Mouse (Mus musculus): ENCODE results near the gene Irf2bp2. TPM values are rescaled to one million over a fixed set of nuclear protein-coding genes. Genes with fewer than 3 reads are reported as not detected.

Irf2bp2 gene
- polyA plus RNA-seq, 1 experiment from 2014 or later, result 3.8 TPM

GRCm38 (mm10) chr8:126617665-126618064 lies 23.9 kb upstream of the Irf2bp2 start:
- no peak overlapping the region for H3K4me2 ChIP-seq
- no peak for ATAC-seq (ENCODE audit: insufficient read depth)
- peaks cover 47% of the 10 kb centered on the region for H3K4me1 ChIP-seq (replicated peaks)
- no peak overlapping the region for H3K9ac ChIP-seq
- no peaks in the 10 kb centered on the region for H3K27me3 ChIP-seq
- H3K4me3 ChIP-seq (replicated peaks), result no peak overlapping the region
- no peaks in the 10 kb centered on the region for H3K36me3 ChIP-seq (replicated peaks)
- H3K9me3 ChIP-seq (replicated peaks), result no peaks in the 10 kb centered on the region
- H3K27ac ChIP-seq (replicated peaks), result no peak overlapping the region
- WGBS (ENCODE audit: insufficient replicate concordance), result 77% methylated on average over 5 of the region's 5 CpGs

GRCm38 (mm10) chr8:126616736-126617135 lies 22.9 kb upstream of the Irf2bp2 start:
- ATAC-seq (ENCODE audit: insufficient read depth), result no peak
- Histone ChIP-seq H3K9ac (no peak overlapping the region), H3K36me3 (replicated peaks) (no peaks in the 10 kb centered on the region), H3K4me3 (replicated peaks) (no peak overlapping the region), H3K4me2 (no peak overlapping the region), H3K27ac (replicated peaks) (no peak overlapping the region), H3K27me3 (no peaks in the 10 kb centered on the region), H3K9me3 (replicated peaks) (no peaks in the 10 kb centered on the region), H3K4me1 (replicated peaks) (peaks cover 51% of the 10 kb centered on the region)
- 64% methylated on average over 5 of the region's 5 CpGs for WGBS (ENCODE audit: insufficient replicate concordance)

- Histone ChIP-seq H3K27me3 (no peaks in the 10 kb centered on the region), H3K4me2 (peak overlapping the region; percentile 41; the same call in 1 of the 2 replicates), H3K9ac (no peak overlapping the region), H3K4me3 (replicated peaks) (no peak overlapping the region), H3K4me1 (replicated peaks) (peaks cover 58% of the 10 kb centered on the region), H3K9me3 (replicated peaks) (no peaks in the 10 kb centered on the region), H3K27ac (replicated peaks) (peak overlapping the region; percentile 20; the same call in 1 of the 2 replicates), H3K36me3 (replicated peaks) (no peaks in the 10 kb centered on the region)
- ATAC-seq (ENCODE audit: insufficient read depth), result no peak
- 40% methylated on average over 9 of the region's 9 CpGs for WGBS (ENCODE audit: insufficient replicate concordance)
These were observed 22.0 kb upstream of the Irf2bp2 start for GRCm38 (mm10) chr8:126615765-126616164.

- 61% methylated on average over 5 of the region's 5 CpGs for WGBS (ENCODE audit: insufficient replicate concordance)
- H3K4me2 ChIP-seq, result no peak overlapping the region
- peak overlapping the region; percentile 82 for H3K27ac ChIP-seq (replicated peaks)
- H3K9me3 ChIP-seq (replicated peaks), result no peaks in the 10 kb centered on the region
- no peak for ATAC-seq (ENCODE audit: insufficient read depth)
- H3K27me3 ChIP-seq, result no peaks in the 10 kb centered on the region
- H3K4me1 ChIP-seq (replicated peaks), result peaks cover 62% of the 10 kb centered on the region
- H3K9ac ChIP-seq, result no peak overlapping the region; the same call in 1 of the 2 replicates
- no peak overlapping the region for H3K4me3 ChIP-seq (replicated peaks)
- H3K36me3 ChIP-seq (replicated peaks), result no peaks in the 10 kb centered on the region
These were observed 20.9 kb upstream of the Irf2bp2 start for GRCm38 (mm10) chr8:126614740-126615132.

- no peak overlapping the region for H3K4me3 ChIP-seq (replicated peaks)
- no peaks in the 10 kb centered on the region for H3K36me3 ChIP-seq (replicated peaks)
- no peaks in the 10 kb centered on the region for H3K9me3 ChIP-seq (replicated peaks)
- H3K27ac ChIP-seq (replicated peaks), result peak overlapping the region; percentile 82
- 51% methylated on average over 8 of the region's 8 CpGs for WGBS (ENCODE audit: insufficient replicate concordance)
- no peak overlapping the region for H3K9ac ChIP-seq
- peaks cover 56% of the 10 kb centered on the region for H3K4me1 ChIP-seq (replicated peaks)
- H3K27me3 ChIP-seq, result no peaks in the 10 kb centered on the region
- peak; percentile 76 for ATAC-seq (ENCODE audit: insufficient read depth)
- H3K4me2 ChIP-seq, result no peak overlapping the region
These were observed 20.4 kb upstream of the Irf2bp2 start for GRCm38 (mm10) chr8:126614062-126614739.

GRCm38 (mm10) chr8:126613143-126613542 lies 19.4 kb upstream of the Irf2bp2 start:
- H3K36me3 ChIP-seq (replicated peaks), result no peaks in the 10 kb centered on the region
- no peak overlapping the region for H3K4me2 ChIP-seq
- peak overlapping the region; percentile 55 for H3K27ac ChIP-seq (replicated peaks)
- no peak for ATAC-seq (ENCODE audit: insufficient read depth)
- H3K9ac ChIP-seq, result no peak overlapping the region
- no peak overlapping the region for H3K4me3 ChIP-seq (replicated peaks)
- 61% methylated on average over 5 of the region's 5 CpGs for WGBS (ENCODE audit: insufficient replicate concordance)
- no peaks in the 10 kb centered on the region for H3K27me3 ChIP-seq
- H3K9me3 ChIP-seq (replicated peaks), result no peaks in the 10 kb centered on the region
- H3K4me1 ChIP-seq (replicated peaks), result peaks cover 58% of the 10 kb centered on the region

GRCm38 (mm10) chr8:126612739-126613138 lies 19.0 kb upstream of the Irf2bp2 start:
- WGBS (ENCODE audit: insufficient replicate concordance), result 79% methylated on average over 3 of the region's 3 CpGs
- no peak overlapping the region for H3K27ac ChIP-seq (replicated peaks)
- no peak overlapping the region for H3K4me2 ChIP-seq
- ATAC-seq (ENCODE audit: insufficient read depth), result no peak
- H3K4me3 ChIP-seq (replicated peaks), result no peak overlapping the region
- no peak overlapping the region for H3K9ac ChIP-seq
- no peaks in the 10 kb centered on the region for H3K9me3 ChIP-seq (replicated peaks)
- no peaks in the 10 kb centered on the region for H3K27me3 ChIP-seq
- H3K4me1 ChIP-seq (replicated peaks), result peaks cover 58% of the 10 kb centered on the region
- no peaks in the 10 kb centered on the region for H3K36me3 ChIP-seq (replicated peaks)

GRCm38 (mm10) chr8:126610713-126611112 lies 16.9 kb upstream of the Irf2bp2 start:
- Histone ChIP-seq H3K4me1 (replicated peaks) (peaks cover 53% of the 10 kb centered on the region), H3K36me3 (replicated peaks) (no peaks in the 10 kb centered on the region), H3K4me3 (replicated peaks) (no peak overlapping the region), H3K9me3 (replicated peaks) (no peaks in the 10 kb centered on the region), H3K4me2 (no peak overlapping the region), H3K27me3 (no peaks in the 10 kb centered on the region), H3K9ac (no peak overlapping the region), H3K27ac (replicated peaks) (peak overlapping the region; percentile 66)
- ATAC-seq (ENCODE audit: insufficient read depth), result no peak
- WGBS (ENCODE audit: insufficient replicate concordance), result 12% methylated on average over 3 of the region's 3 CpGs

GRCm38 (mm10) chr8:126609556-126610263 lies 15.9 kb upstream of the Irf2bp2 start:
- peak; percentile 55 for ATAC-seq (ENCODE audit: insufficient read depth)
- no peaks in the 10 kb centered on the region for H3K36me3 ChIP-seq (replicated peaks)
- no peaks in the 10 kb centered on the region for H3K9me3 ChIP-seq (replicated peaks)
- peaks cover 43% of the 10 kb centered on the region for H3K4me1 ChIP-seq (replicated peaks)
- H3K27me3 ChIP-seq, result no peaks in the 10 kb centered on the region
- no peak overlapping the region for H3K4me2 ChIP-seq
- no peak overlapping the region for H3K9ac ChIP-seq
- 59% methylated on average over 11 of the region's 11 CpGs for WGBS (ENCODE audit: insufficient replicate concordance)
- H3K27ac ChIP-seq (replicated peaks), result peak overlapping the region; percentile 66
- H3K4me3 ChIP-seq (replicated peaks), result no peak overlapping the region

GRCm38 (mm10) chr8:126603241-126603947 lies 9.6 kb upstream of the Irf2bp2 start:
- Histone ChIP-seq H3K9me3 (replicated peaks) (no peaks in the 10 kb centered on the region), H3K36me3 (replicated peaks) (no peaks in the 10 kb centered on the region), H3K27me3 (no peaks in the 10 kb centered on the region), H3K4me2 (no peak overlapping the region), H3K9ac (no peak overlapping the region), H3K4me3 (replicated peaks) (no peak overlapping the region), H3K4me1 (replicated peaks) (peaks cover 41% of the 10 kb centered on the region), H3K27ac (replicated peaks) (no peak overlapping the region; the same call in 1 of the 2 replicates)
- no peak for ATAC-seq (ENCODE audit: insufficient read depth)
- 45% methylated on average over 8 of the region's 8 CpGs for WGBS (ENCODE audit: insufficient replicate concordance)

GRCm38 (mm10) chr8:126602641-126603040 lies 8.9 kb upstream of the Irf2bp2 start:
- no peaks in the 10 kb centered on the region for H3K9me3 ChIP-seq (replicated peaks)
- ATAC-seq (ENCODE audit: insufficient read depth), result no peak
- no peak overlapping the region for H3K9ac ChIP-seq
- WGBS (ENCODE audit: insufficient replicate concordance), result 48% methylated on average over 8 of the region's 8 CpGs
- H3K36me3 ChIP-seq (replicated peaks), result no peaks in the 10 kb centered on the region
- H3K4me2 ChIP-seq, result no peak overlapping the region
- no peak overlapping the region; the same call in 1 of the 2 replicates for H3K27ac ChIP-seq (replicated peaks)
- H3K27me3 ChIP-seq, result no peaks in the 10 kb centered on the region
- H3K4me1 ChIP-seq (replicated peaks), result peaks cover 49% of the 10 kb centered on the region
- no peak overlapping the region for H3K4me3 ChIP-seq (replicated peaks)

Measured in liver, embryonic 15.5 days (tissue).